In the genomic region with DNA sequence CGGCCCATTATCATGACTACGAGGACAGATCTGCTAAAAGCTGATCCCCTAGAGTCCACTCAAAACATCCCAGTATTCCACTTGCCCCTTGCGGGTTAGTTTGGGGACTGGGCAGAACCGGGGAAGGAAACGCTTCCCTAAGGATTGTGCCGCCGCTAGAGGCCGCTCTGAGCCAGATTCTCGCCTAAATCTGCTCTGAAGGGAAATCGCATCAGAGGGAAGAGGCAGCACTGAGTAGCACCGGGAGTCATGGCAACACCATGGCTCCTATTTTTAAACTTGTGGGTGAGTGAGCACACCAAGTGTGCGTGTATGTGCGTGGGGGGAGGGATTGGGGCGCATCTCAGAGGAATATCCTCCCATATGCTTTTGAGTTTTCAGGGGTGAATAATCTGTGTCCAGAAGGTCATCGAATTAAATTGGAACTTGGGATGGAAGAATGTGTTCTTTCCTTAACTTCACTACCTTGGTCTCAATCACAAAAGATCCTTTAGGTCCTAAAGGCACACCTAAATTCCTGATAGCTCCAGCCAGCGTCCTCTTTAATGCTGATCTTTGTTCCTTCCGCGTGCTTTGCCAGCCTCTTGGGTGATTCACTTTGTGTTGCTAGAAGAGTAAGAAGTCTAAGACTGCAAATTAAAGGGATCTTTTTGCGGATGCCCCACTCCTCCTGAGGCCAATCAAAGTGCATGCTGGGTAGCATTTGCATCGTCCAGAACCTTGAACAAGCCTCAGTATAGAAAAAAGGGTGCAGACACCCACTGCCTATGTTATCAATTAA, we compare ENCODE assay signal across 8 mouse cellular contexts.
A peak's percentile ranks its signal among the peaks of the same experiment; 100 is the strongest.
DNase-seq lines count a peak whose midpoint lies in the region; ATAC-seq and TF ChIP-seq lines count a peak whose summit lies in the region.

No protein-coding gene starts in this region.

- peak; percentile 86 for ATAC-seq in forebrain, embryonic 11.5 days (replicated peaks; ENCODE audit: low FRiP score)
- ATAC-seq in heart, embryonic 16.5 days (replicated peaks; ENCODE audit: extremely low read depth, insufficient read depth, low FRiP score), result peak; percentile 52; the same call in 1 of the 2 replicates
- ATAC-seq in neural tube, embryonic 13.5 days (ENCODE audit: low read depth), result peak; percentile 80

- TF ChIP-seq POLR2A in liver, adult 2 months (IDR thresholded peaks at IDR 0.05; ENCODE audit: extremely low read depth, insufficient read depth, low read length), result no peak

- H3K27ac ChIP-seq in forebrain, embryonic 11.5 days (ENCODE audit: low read depth, low read length), result no peak overlapping the region
- H3K27ac ChIP-seq in heart, embryonic 16.5 days (ENCODE audit: low read length), result no peak overlapping the region
- no peak overlapping the region for H3K27ac ChIP-seq in liver, adult 2 months (replicated peaks; ENCODE audit: insufficient read depth, low read depth, low read length)
- H3K27ac ChIP-seq in neural tube, embryonic 13.5 days (replicated peaks), result no peak overlapping the region

- no peaks in the 10 kb centered on the region for H3K9me3 ChIP-seq in forebrain, embryonic 11.5 days (ENCODE audit: control insufficient read depth, low read length)
- no peaks in the 10 kb centered on the region for H3K9me3 ChIP-seq in heart, embryonic 16.5 days (replicated peaks; ENCODE audit: control insufficient read depth, low read length)
- no peaks in the 10 kb centered on the region for H3K9me3 ChIP-seq in neural tube, embryonic 13.5 days

- no peak overlapping the region for H3K4me3 ChIP-seq in forebrain, embryonic 11.5 days (ENCODE audit: low read depth, low read length)
- no peak overlapping the region for H3K4me3 ChIP-seq in heart, embryonic 16.5 days (ENCODE audit: low read length)
- H3K4me3 ChIP-seq in liver, adult 2 months (ENCODE audit: insufficient read depth, low read depth, low read length), result no peak overlapping the region
- no peak overlapping the region for H3K4me3 ChIP-seq in neural tube, embryonic 13.5 days

- 21% methylated on average over 20 of the region's 20 CpGs for WGBS in forebrain, embryonic 11.5 days
- WGBS in heart, embryonic 16.5 days, result 21% methylated on average over 20 of the region's 20 CpGs
- WGBS in liver, adult 2 months, result 21% methylated on average over 20 of the region's 20 CpGs
- WGBS in neural tube, embryonic 13.5 days, result 24% methylated on average over 20 of the region's 20 CpGs

- no peaks in the 10 kb centered on the region for H3K4me1 ChIP-seq in forebrain, embryonic 11.5 days (replicated peaks; ENCODE audit: control insufficient read depth, insufficient read depth, low read length)
- peaks cover 8% of the 10 kb centered on the region; the same call in 1 of the 2 replicates for H3K4me1 ChIP-seq in heart, embryonic 16.5 days (ENCODE audit: control insufficient read depth, insufficient read depth, low read length)
- H3K4me1 ChIP-seq in liver, adult 2 months (ENCODE audit: control insufficient read depth, insufficient read depth, low read length), result no peaks in the 10 kb centered on the region
- H3K4me1 ChIP-seq in neural tube, embryonic 13.5 days (replicated peaks), result peaks cover 23% of the 10 kb centered on the region

- no peaks in the 10 kb centered on the region for H3K27me3 ChIP-seq in forebrain, embryonic 11.5 days (ENCODE audit: control insufficient read depth, insufficient read depth, low read length)
- H3K27me3 ChIP-seq in heart, embryonic 16.5 days (ENCODE audit: control insufficient read depth, insufficient read depth, low read length), result peaks cover 3% of the 10 kb centered on the region; the same call in 1 of the 2 replicates
- H3K27me3 ChIP-seq in liver, adult 2 months (ENCODE audit: control insufficient read depth, insufficient read depth, low read length), result no peaks in the 10 kb centered on the region
- 0 out of 2 replicates have a peak, but pooled peaks cover 3% of the 10 kb centered on the region for H3K27me3 ChIP-seq in neural tube, embryonic 13.5 days

- no peak overlapping the region for H3K4me2 ChIP-seq in forebrain, embryonic 11.5 days (ENCODE audit: low read depth, low read length, severe bottlenecking)
- H3K4me2 ChIP-seq in heart, embryonic 16.5 days (ENCODE audit: low read depth, low read length), result no peak overlapping the region
- no peak overlapping the region for H3K4me2 ChIP-seq in neural tube, embryonic 13.5 days

- TF ChIP-seq CTCF in liver, adult 2 months (IDR thresholded peaks at IDR 0.05; ENCODE audit: low read depth, low read length), result peak; percentile 89

- H3K36me3 ChIP-seq in forebrain, embryonic 11.5 days (ENCODE audit: control insufficient read depth, insufficient read depth, low read length), result no peaks in the 10 kb centered on the region
- H3K36me3 ChIP-seq in heart, embryonic 16.5 days (ENCODE audit: control insufficient read depth, insufficient read depth), result no peaks in the 10 kb centered on the region
- H3K36me3 ChIP-seq in liver, adult 2 months (ENCODE audit: control insufficient read depth, insufficient read depth, low read length), result no peaks in the 10 kb centered on the region
- H3K36me3 ChIP-seq in neural tube, embryonic 13.5 days, result no peaks in the 10 kb centered on the region

- H3K79me2 ChIP-seq in liver, adult 2 months (ENCODE audit: control insufficient read depth, insufficient read depth, low read length), result no peaks in the 10 kb centered on the region

- no peak overlapping the region for H3K9ac ChIP-seq in forebrain, embryonic 11.5 days (ENCODE audit: low read length)
- no peak overlapping the region for H3K9ac ChIP-seq in heart, embryonic 16.5 days (ENCODE audit: low read length)
- no peak overlapping the region for H3K9ac ChIP-seq in liver, adult 2 months (ENCODE audit: low read depth, low read length)
- no peak overlapping the region for H3K9ac ChIP-seq in neural tube, embryonic 13.5 days

- DNase-seq in B cell, adult 2 months, result peak; percentile 2
- peak; percentile 50 for DNase-seq in brain, embryonic 18.5 days (ENCODE audit: low read depth, low spot score)
- DNase-seq in forebrain, embryonic 11.5 days (ENCODE audit: low spot score), result peak; percentile 85
- DNase-seq in kidney, postnatal 10 days, result peak; percentile 92
- DNase-seq in liver, adult 2 months (ENCODE audit: extremely low read depth, low read depth, low spot score), result peak; percentile 17
- DNase-seq in testis, postnatal 14 days (ENCODE audit: low spot score), result peak; percentile 41

Comparison
In these comparisons a context has a peak if more than half of its experiments do, and no peak if none do; other contexts are left out.
1. DNase-seq: peak in every context shown above with its lines; median percentile 92 in kidney, postnatal 10 days; 85 in forebrain, embryonic 11.5 days; 50 in brain, embryonic 18.5 days; 41 in testis, postnatal 14 days; 17 in liver, adult 2 months; 2 in B cell, adult 2 months.